Mouse (Mus musculus) stomach, postnatal 0 days (tissue): ENCODE measurements at regions not wholly inside any gene's neighbourhood (a gene's known extent, or its start where the extent isn't known, plus 50 kb on each side); places are given as distances from the start of the nearest gene placed in this dataset.

ENCODE experiments used
- CTCF ChIP-seq: IDR thresholded peaks from 2 replicates; pipeline ENCODE4 v1.5.1; 2016; ENCODE audit warnings: antibody characterized with exemption, low read depth, mild to moderate bottlenecking, moderate library complexity
- EP300 ChIP-seq: optimal IDR thresholded peaks from 2 replicates; pipeline ENCODE3; 2016; ENCODE audit warnings: antibody characterized with exemption

DNA sequence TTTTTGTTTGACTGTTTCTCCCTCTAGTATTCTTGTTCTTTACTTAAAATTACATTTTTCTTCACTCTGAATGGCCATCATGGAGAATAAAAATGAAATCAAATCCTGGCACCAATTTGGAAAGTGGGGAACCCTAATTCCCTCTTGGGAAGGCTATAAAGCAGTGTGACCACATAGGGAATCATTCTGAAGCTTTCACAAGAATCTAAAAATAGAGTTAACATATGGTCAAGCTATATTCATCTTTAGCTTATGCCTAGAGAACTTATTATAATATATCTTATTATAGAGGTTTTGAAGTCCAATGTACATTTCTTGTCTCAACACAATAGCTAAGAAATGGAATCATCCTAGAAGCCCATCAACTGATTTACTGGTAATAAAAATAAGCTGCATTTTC is 448.5 kb downstream of the Slco4c1 start:
- TF ChIP-seq CTCF, result no peak
- no peak for TF ChIP-seq EP300
